Mouse (Mus musculus) stomach, embryonic 15.5 days (tissue): ENCODE measurements around the gene Gm4792. TPM values are rescaled to one million over a fixed set of nuclear protein-coding genes. Genes with fewer than 3 reads are reported as not detected.

Source experiments
- ATAC-seq: fragments of 200-750 bp; cut with Nextera tagmentation; 2 replicates; pipeline ENCODE4 v1.8.0; 2017; ENCODE audit warnings: low read depth, moderate number of reproducible peaks, moderate TSS enrichment; ENCODE audit not compliant: insufficient read depth, low FRiP score
- H3K27ac ChIP-seq: fragments of 300-500 bp; sonication (generic); 2 replicates; pipeline ENCODE4 v1.5.1; 2015; ENCODE audit warnings: mild to moderate bottlenecking, inconsistent platforms
- H3K27me3 ChIP-seq: fragments of 300-500 bp; sonication (generic); replicated peaks from 2 replicates; pipeline ENCODE4 v1.6.1; 2015; ENCODE audit warnings: inconsistent platforms
- H3K36me3 ChIP-seq: fragments of 300-500 bp; sonication (generic); 2 replicates; pipeline ENCODE4 v1.6.1; 2015; ENCODE audit warnings: inconsistent platforms
- H3K4me1 ChIP-seq: fragments of 300-500 bp; sonication (generic); 2 replicates; pipeline ENCODE4 v1.6.1; 2015; ENCODE audit warnings: inconsistent platforms
- H3K4me2 ChIP-seq: fragments of 300-500 bp; sonication (generic); 2 replicates; pipeline ENCODE4 v1.6.1; 2015; ENCODE audit warnings: mild to moderate bottlenecking, inconsistent platforms
- H3K4me3 ChIP-seq: fragments of 300-500 bp; sonication (generic); replicated peaks from 2 replicates; pipeline ENCODE4 v1.5.1; 2015; ENCODE audit warnings: inconsistent platforms
- H3K9ac ChIP-seq: fragments of 300-500 bp; sonication (generic); 2 replicates; pipeline ENCODE4 v1.6.1; 2015; ENCODE audit warnings: inconsistent platforms
- H3K9me3 ChIP-seq: fragments of 300-500 bp; sonication (generic); 2 replicates; pipeline ENCODE4 v1.6.1; 2016; ENCODE audit warnings: inconsistent platforms
- WGBS: fragments of 180-500 bp; shearing (Covaris S2); methylation state at CpG from one replicate; pipeline ENCODE4 v1.1.7; 2015; 5-methylcytosine and 5-hydroxymethylcytosine counted together
- polyA plus RNA-seq: library from polyadenylated mRNA; unstranded; fragments of >200 nt; fragmentation: Nextera tagmentation; extraction: Ambion mirVana; gene quantifications from 2 replicates; pipeline ENCODE4 v1.2.1, GENCODE M21; 2015

Gm4792 gene
- polyA plus RNA-seq, 1 experiment from 2014 or later, result not detected

GRCm38 (mm10) chr10:94294933-94295750 is 3.4 kb downstream of the Gm4792 start:
- H3K9me3 ChIP-seq, result no peaks in the 10 kb centered on the region
- H3K4me2 ChIP-seq, result no peak overlapping the region
- no peak overlapping the region for H3K4me3 ChIP-seq
- no peaks in the 10 kb centered on the region for H3K27me3 ChIP-seq
- 47% methylated on average over 6 of the region's 6 CpGs for WGBS
- no peak overlapping the region for H3K9ac ChIP-seq
- no peak overlapping the region for H3K27ac ChIP-seq
- H3K36me3 ChIP-seq, result no peaks in the 10 kb centered on the region
- ATAC-seq, result no peak
- no peaks in the 10 kb centered on the region for H3K4me1 ChIP-seq

GRCm38 (mm10) chr10:94294437-94294836 is 4.1 kb downstream of the Gm4792 start:
- H3K9me3 ChIP-seq, result no peaks in the 10 kb centered on the region
- H3K27ac ChIP-seq, result no peak overlapping the region
- H3K36me3 ChIP-seq, result no peaks in the 10 kb centered on the region
- WGBS, result 78% methylated on average over 5 of the region's 5 CpGs
- H3K4me2 ChIP-seq, result no peak overlapping the region
- no peak for ATAC-seq
- H3K4me1 ChIP-seq, result no peaks in the 10 kb centered on the region
- no peak overlapping the region for H3K9ac ChIP-seq
- H3K4me3 ChIP-seq, result no peak overlapping the region
- no peaks in the 10 kb centered on the region for H3K27me3 ChIP-seq

GRCm38 (mm10) chr10:94282797-94283196 is 15.7 kb downstream of the Gm4792 start:
- H3K27ac ChIP-seq, result no peak overlapping the region
- no peaks in the 10 kb centered on the region for H3K36me3 ChIP-seq
- no peaks in the 10 kb centered on the region for H3K4me1 ChIP-seq
- H3K4me2 ChIP-seq, result no peak overlapping the region
- WGBS, result 80% methylated on average over 7 of the region's 7 CpGs
- H3K9ac ChIP-seq, result no peak overlapping the region
- no peak overlapping the region for H3K4me3 ChIP-seq
- no peaks in the 10 kb centered on the region for H3K27me3 ChIP-seq
- no peak for ATAC-seq
- H3K9me3 ChIP-seq, result no peaks in the 10 kb centered on the region

DNA sequence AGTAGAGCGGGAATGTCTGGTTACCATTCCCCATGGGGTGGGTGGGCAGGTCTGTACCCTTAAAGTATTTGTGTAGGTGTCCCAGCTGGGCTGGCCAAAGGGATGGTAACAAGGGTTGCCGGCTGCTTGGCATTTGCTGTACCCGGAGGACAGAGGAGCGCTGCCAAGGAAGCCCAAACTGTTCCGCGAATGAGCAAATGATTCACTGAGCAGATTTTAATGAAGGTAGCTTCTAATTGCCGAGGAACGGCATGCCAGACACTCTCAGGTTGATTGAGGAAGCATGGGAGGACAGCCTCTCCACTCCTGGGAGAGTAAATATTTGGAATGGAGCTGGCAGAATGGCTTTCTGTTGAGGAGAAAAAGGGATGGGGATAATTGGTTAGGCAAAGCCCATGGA is 16.3 kb downstream of the Gm4792 start:
- ATAC-seq, result no peak
- Histone ChIP-seq H3K9ac (no peak overlapping the region), H3K36me3 (no peaks in the 10 kb centered on the region), H3K4me2 (no peak overlapping the region), H3K27ac (no peak overlapping the region), H3K4me3 (no peak overlapping the region), H3K9me3 (no peaks in the 10 kb centered on the region), H3K27me3 (no peaks in the 10 kb centered on the region), H3K4me1 (no peaks in the 10 kb centered on the region)
- WGBS, result 68% methylated on average over 8 of the region's 8 CpGs

DNA sequence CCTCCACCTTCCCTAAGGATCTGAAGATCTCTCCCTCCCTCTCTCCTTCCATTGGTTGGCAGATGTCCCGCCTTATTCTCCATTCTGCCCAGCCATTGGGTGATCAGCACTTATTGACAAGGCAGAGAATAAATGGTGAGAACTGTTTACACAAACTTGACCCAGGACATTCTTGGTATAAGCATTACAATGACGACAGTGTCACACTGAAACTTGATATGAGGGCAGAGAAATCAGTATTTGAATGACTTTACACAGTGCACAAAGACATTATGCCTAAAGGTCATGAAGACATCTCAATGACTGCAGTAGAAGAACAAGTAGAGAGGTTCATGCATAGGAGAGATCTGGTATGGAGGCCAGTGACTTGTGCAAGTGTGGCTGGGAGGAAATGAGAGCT is 22.0 kb downstream of the Gm4792 start:
- Histone ChIP-seq H3K27me3 (no peaks in the 10 kb centered on the region), H3K27ac (no peak overlapping the region), H3K4me2 (no peak overlapping the region), H3K4me1 (no peaks in the 10 kb centered on the region), H3K9ac (no peak overlapping the region), H3K4me3 (no peak overlapping the region), H3K36me3 (no peaks in the 10 kb centered on the region), H3K9me3 (no peaks in the 10 kb centered on the region)
- WGBS, result 45% methylated on average over 2 of the region's 2 CpGs
- no peak for ATAC-seq

GRCm38 (mm10) chr10:94275321-94275720 is 23.2 kb downstream of the Gm4792 start:
- H3K4me1 ChIP-seq, result no peaks in the 10 kb centered on the region
- H3K4me2 ChIP-seq, result no peak overlapping the region
- 16% methylated on average over 3 of the region's 3 CpGs for WGBS
- H3K27ac ChIP-seq, result no peak overlapping the region
- H3K9me3 ChIP-seq, result no peaks in the 10 kb centered on the region
- no peaks in the 10 kb centered on the region for H3K27me3 ChIP-seq
- no peak overlapping the region for H3K9ac ChIP-seq
- no peak for ATAC-seq
- H3K4me3 ChIP-seq, result no peak overlapping the region
- H3K36me3 ChIP-seq, result no peaks in the 10 kb centered on the region

DNA sequence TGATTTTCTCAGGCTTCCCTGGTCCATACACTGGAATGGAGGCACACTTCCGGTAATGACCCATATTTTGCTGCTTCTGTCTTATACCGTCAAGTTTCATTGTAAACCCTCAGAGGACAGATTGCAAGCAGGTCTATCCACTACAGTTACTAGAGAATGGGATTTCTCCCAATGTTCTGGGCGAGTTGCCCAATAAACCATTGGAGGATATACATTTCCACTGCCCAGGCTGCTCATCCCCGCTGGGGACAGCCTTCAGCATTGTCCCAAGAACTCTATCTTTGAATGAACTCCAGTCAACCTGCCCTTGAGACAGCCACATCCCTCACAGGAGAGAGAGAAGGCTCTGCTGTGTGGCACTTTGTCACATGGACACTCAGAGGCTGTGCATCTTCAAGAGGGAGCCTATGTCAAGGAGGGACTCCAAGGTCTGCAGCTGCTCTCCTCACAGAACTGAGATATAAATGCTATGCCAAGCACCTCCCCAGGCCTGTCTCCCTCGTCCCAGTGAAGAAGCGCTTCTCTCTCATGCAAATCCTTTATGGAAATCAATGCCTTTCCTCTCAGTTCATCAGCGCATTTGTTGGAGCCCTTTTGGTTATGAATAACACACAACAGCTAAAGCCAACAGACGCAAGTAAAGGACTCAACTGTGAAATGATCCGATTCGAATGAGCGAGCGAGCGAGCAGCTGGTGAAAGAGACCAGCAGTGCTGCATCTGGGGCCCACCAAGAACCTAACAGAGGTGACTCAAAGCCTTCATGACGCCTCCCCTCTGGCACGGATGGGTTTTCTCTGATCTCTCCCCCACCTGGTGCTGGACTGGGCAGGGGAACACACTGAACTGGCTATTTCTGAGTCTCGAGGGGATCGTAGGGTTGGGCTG is 32.6 kb downstream of the Gm4792 start:
- ATAC-seq, result no peak
- 71% methylated on average over 17 of the region's 17 CpGs for WGBS
- Histone ChIP-seq H3K27ac (no peak overlapping the region), H3K36me3 (no peaks in the 10 kb centered on the region), H3K4me1 (no peaks in the 10 kb centered on the region), H3K4me3 (no peak overlapping the region), H3K4me2 (no peak overlapping the region), H3K9me3 (no peaks in the 10 kb centered on the region), H3K9ac (no peak overlapping the region), H3K27me3 (no peaks in the 10 kb centered on the region)

DNA sequence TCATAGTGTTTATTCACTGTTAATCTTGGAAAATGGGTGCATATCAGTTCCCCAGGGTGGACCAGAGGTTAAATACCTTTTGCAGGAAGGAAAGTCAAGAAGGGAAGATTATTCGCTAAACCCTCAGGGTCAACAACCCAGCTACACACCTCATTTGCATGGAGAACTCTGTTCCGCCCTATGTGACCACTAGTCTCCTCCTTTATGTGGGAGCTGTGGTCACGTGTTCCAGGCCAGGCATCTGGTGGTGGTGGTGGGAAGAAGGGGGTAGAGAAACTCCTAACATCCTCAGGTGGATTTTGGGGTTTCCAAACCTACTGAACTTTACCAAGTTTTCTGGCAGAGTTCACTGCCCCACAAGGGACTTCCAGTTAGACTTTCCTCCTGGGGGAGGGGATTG is 35.3 kb downstream of the Gm4792 start:
- 78% methylated on average over 3 of the region's 3 CpGs for WGBS
- no peak overlapping the region for H3K4me3 ChIP-seq

DNA sequence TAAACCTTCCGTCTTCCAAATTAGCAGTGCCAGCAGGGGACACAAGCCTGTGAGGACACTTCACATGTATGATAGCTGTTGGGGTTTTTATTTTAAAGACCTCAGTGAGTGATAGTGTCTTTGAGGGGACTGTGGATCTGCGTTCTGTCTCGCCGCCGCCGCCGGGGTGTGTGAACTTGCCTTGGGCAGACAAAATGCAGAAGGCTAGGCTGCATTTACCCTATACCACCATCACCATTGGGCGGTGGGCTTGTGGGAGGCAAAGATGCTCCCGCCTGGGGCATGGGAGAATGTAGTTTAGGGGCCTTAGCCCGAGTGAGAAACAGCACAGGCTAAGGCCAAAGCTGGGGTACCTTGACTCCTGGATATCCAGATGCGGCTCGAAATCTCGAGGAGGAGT is 35.9 kb downstream of the Gm4792 start:
- H3K4me3 ChIP-seq, result no peak overlapping the region

More for the DNA sequence above, 35.3 kb downstream of the Gm4792 start:
- H3K4me1 ChIP-seq, result no peaks in the 10 kb centered on the region
- no peak overlapping the region for H3K4me2 ChIP-seq
- H3K9me3 ChIP-seq, result no peaks in the 10 kb centered on the region
- H3K27ac ChIP-seq, result no peak overlapping the region
- H3K27me3 ChIP-seq, result no peaks in the 10 kb centered on the region
- H3K9ac ChIP-seq, result no peak overlapping the region
- H3K36me3 ChIP-seq, result no peaks in the 10 kb centered on the region
- no peak for ATAC-seq

DNA sequence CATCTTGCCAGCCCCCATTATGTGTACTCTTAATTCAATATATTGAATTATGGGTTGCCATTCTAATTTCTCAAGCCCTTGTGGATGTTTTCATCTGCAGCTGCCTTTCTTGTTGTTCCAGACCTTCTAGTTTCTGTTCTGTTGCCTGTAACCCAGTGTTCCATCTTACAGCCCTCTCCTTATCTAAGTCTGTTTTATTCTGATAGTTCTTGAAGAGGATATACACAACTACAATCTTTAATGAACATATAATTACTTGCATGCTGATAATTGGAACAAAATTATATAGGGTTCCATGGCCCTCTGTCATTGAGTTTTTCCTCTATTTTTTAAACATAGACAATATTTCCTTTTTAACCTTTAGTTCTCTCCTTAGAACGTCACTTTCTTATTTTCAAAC is 38.0 kb downstream of the Gm4792 start:
- Histone ChIP-seq H3K27ac (no peak overlapping the region), H3K4me2 (no peak overlapping the region), H3K36me3 (no peaks in the 10 kb centered on the region), H3K4me1 (no peaks in the 10 kb centered on the region), H3K9ac (no peak overlapping the region), H3K4me3 (no peak overlapping the region), H3K27me3 (no peaks in the 10 kb centered on the region), H3K9me3 (no peaks in the 10 kb centered on the region)
- 60% methylated on average over 1 of the region's 1 CpGs for WGBS
- ATAC-seq, result no peak

More for the DNA sequence above, 35.9 kb downstream of the Gm4792 start:
- Histone ChIP-seq H3K9ac (no peak overlapping the region), H3K27ac (no peak overlapping the region), H3K4me1 (no peaks in the 10 kb centered on the region), H3K9me3 (no peaks in the 10 kb centered on the region), H3K27me3 (no peaks in the 10 kb centered on the region), H3K36me3 (no peaks in the 10 kb centered on the region), H3K4me2 (no peak overlapping the region)
- ATAC-seq, result no peak
- 88% methylated on average over 13 of the region's 13 CpGs for WGBS

DNA sequence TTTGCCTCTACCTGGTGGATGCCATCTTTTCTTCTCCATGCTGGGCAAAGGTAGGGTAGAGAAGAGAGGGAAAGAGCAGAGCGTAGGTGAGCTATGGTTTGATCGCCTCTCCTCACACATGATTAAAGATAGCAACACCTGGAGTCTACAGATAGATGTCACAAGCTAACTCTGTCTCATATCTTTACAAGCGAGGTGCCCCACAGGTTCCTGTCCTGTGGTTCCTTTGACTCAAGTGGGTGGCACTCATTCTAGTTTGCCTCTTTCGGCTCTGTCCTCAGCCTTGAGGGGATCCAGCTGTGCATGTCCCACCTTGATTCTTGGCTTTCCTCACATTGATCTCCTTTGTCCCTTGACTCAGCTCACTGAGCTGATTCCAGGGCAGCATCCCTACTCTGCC is 42.0 kb downstream of the Gm4792 start:
- H3K27me3 ChIP-seq, result no peaks in the 10 kb centered on the region
- H3K4me3 ChIP-seq, result no peak overlapping the region
- ATAC-seq, result no peak
- no peak overlapping the region for H3K9ac ChIP-seq
- WGBS, result 87% methylated on average over 4 of the region's 4 CpGs
- H3K4me1 ChIP-seq, result no peaks in the 10 kb centered on the region
- no peaks in the 10 kb centered on the region for H3K9me3 ChIP-seq
- H3K36me3 ChIP-seq, result no peaks in the 10 kb centered on the region
- H3K4me2 ChIP-seq, result no peak overlapping the region
- H3K27ac ChIP-seq, result no peak overlapping the region

- ATAC-seq, result no peak
- Histone ChIP-seq H3K4me1 (no peaks in the 10 kb centered on the region), H3K4me2 (no peak overlapping the region), H3K9ac (no peak overlapping the region), H3K4me3 (no peak overlapping the region), H3K27ac (no peak overlapping the region), H3K36me3 (no peaks in the 10 kb centered on the region), H3K9me3 (no peaks in the 10 kb centered on the region), H3K27me3 (no peaks in the 10 kb centered on the region)
- WGBS, result 60% methylated on average over 6 of the region's 6 CpGs
These were observed 42.8 kb downstream of the Gm4792 start for GRCm38 (mm10) chr10:94255744-94256143.
